Mouse (Mus musculus) liver, adult 2 months (tissue): Measurements from ENCODE around the gene Npas1. TPM values are rescaled to one million over a fixed set of nuclear protein-coding genes. Genes with fewer than 3 reads are reported as not detected.

ENCODE experiments used
- DNase-seq: peaks from one replicate; pipeline ENCODE4 v3.0.0-alpha.2; 2011; ENCODE audit warnings: low read depth, low spot score; ENCODE audit errors: extremely low read depth
- H3K27ac ChIP-seq: fragments of 200-500 bp; replicated peaks from 2 replicates; pipeline ENCODE4 v1.5.1; 2012; ENCODE audit warnings: low read depth, mild to moderate bottlenecking, control low read depth, inconsistent platforms, low read length; ENCODE audit not compliant: insufficient read depth
- H3K27me3 ChIP-seq: fragments of 200-500 bp; 2 replicates; pipeline ENCODE4 v1.6.1; 2012; ENCODE audit warnings: mild to moderate bottlenecking, moderate library complexity, low read length, inconsistent platforms; ENCODE audit not compliant: control insufficient read depth, insufficient read depth
- H3K36me3 ChIP-seq: fragments of 200-500 bp; 2 replicates; pipeline ENCODE4 v1.6.1; 2012; ENCODE audit warnings: low read length, inconsistent platforms; ENCODE audit not compliant: control insufficient read depth, insufficient read depth
- H3K4me1 ChIP-seq: fragments of 200-500 bp; 2 replicates; pipeline ENCODE4 v1.6.1; 2011; ENCODE audit warnings: low read length; ENCODE audit not compliant: control insufficient read depth, insufficient read depth
- H3K4me3 ChIP-seq: fragments of 200-500 bp; 2 replicates; pipeline ENCODE4 v1.5.1; 2011; ENCODE audit warnings: low read depth, mild to moderate bottlenecking, control low read depth, low read length, moderate library complexity; ENCODE audit not compliant: insufficient read depth
- H3K79me2 ChIP-seq: fragments of 200-500 bp; 2 replicates; pipeline ENCODE4 v1.6.1; 2012; ENCODE audit warnings: inconsistent platforms, mild to moderate bottlenecking, low read length, moderate library complexity; ENCODE audit not compliant: control insufficient read depth, insufficient read depth
- H3K9ac ChIP-seq: fragments of 200-500 bp; 2 replicates; pipeline ENCODE4 v1.6.1; 2012; ENCODE audit warnings: low read depth, mild to moderate bottlenecking, control low read depth, inconsistent platforms, low read length
- CTCF ChIP-seq: fragments of 200-500 bp; IDR thresholded peaks from 2 replicates; pipeline ENCODE4 v1.5.1; 2011; ENCODE audit warnings: low read depth, low read length, control low read depth
- POLR2A ChIP-seq: fragments of 200-500 bp; IDR thresholded peaks from 2 replicates; pipeline ENCODE4 v1.6.1; 2011; ENCODE audit warnings: low read length, control low read depth; ENCODE audit not compliant: insufficient read depth; ENCODE audit errors: extremely low read depth
- WGBS: fragments of 180-500 bp; shearing (Covaris S2); methylation state at CpG from one replicate; pipeline ENCODE4 v1.1.7; 2018; 5-methylcytosine and 5-hydroxymethylcytosine counted together
- polyA plus RNA-seq: library from polyadenylated mRNA; depleted of rRNA; stranded (reverse); fragments of >200 nt; gene quantifications from 2 replicates; pipeline ENCODE4 v1.2.3, GENCODE M21; 2012
- total RNA-seq: library from RNA; depleted of rRNA; stranded (reverse); fragments of >200 nt; gene quantifications from 2 replicates; pipeline ENCODE4 v1.2.3, GENCODE M21; 2014

Gene Npas1
- total and polyA plus RNA-seq, 2 experiments, result not detected

DNA sequence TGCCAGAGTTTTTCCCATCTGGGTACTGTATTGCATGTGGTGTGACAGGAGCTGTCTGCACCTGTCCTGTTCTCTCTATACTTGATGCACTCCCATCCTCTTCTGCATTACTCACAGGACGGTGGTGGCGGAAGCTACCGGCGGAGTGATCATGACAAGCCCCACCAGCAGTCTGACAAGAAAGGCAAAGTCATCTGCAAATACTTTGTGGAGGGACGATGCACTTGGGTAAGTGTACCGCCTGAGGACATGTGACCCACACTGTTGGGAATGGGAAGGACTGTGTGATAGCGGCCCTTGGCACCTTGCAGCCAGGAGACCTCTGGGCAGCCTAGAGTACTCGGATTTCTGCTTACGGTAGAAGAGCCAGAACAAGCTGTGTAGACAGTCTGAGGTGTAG is 53.8 kb downstream of the Npas1 start:
- H3K9ac ChIP-seq, result no peak overlapping the region
- H3K27ac ChIP-seq, result no peak overlapping the region
- no peak for DNase-seq
- 78% methylated on average over 9 of the region's 9 CpGs for WGBS
- H3K4me3 ChIP-seq, result no peak overlapping the region
- no peak for TF ChIP-seq POLR2A
- peaks cover 16% of the 10 kb centered on the region for H3K4me1 ChIP-seq
- H3K36me3 ChIP-seq, result peaks cover 70% of the 10 kb centered on the region
- peaks cover 3% of the 10 kb centered on the region; the same call in 1 of the 2 replicates for H3K79me2 ChIP-seq
- H3K27me3 ChIP-seq, result no peaks in the 10 kb centered on the region

DNA sequence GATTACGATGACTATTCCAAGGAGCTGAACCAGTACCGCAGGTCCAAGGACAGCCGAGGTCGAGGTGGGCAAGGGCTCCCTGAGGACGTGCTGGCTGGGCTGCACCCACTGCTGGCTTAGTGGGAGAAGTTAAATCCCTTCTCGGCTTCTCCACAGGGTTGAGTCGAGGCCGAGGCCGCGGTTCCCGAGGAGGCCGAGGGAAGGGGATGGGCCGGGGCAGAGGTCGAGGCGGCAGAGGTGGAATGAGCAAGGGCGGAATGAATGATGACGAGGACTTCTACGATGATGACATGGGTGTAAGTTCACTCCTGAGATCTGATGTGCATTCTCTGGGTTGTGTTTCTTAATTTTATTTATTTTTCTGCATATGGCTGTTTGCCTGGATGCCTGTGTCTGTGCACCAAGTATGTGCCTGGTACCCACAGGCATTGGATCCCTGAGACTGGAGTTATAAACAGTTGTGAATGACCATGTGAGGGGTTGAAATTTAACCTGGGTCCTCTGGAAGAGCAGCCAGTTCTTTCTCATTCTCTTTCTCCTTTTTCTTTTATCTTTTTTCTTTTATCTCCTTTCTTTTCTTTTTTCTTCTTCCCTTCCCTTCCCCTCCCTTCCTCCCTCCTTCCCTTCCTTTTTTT is 55.2 kb downstream of the Npas1 start:
- Histone ChIP-seq H3K4me1 (peaks cover 19% of the 10 kb centered on the region), H3K4me3 (no peak overlapping the region), H3K27ac (peak overlapping the region; percentile 11), H3K27me3 (no peaks in the 10 kb centered on the region), H3K36me3 (peaks cover 60% of the 10 kb centered on the region), H3K9ac (peak overlapping the region; percentile 31; the same call in 1 of the 2 replicates), H3K79me2 (peaks cover 3% of the 10 kb centered on the region; the same call in 1 of the 2 replicates)
- peak; percentile 52 for DNase-seq
- TF ChIP-seq POLR2A (no peak), CTCF (no peak)
- 63% methylated on average over 18 of the region's 18 CpGs for WGBS

DNA sequence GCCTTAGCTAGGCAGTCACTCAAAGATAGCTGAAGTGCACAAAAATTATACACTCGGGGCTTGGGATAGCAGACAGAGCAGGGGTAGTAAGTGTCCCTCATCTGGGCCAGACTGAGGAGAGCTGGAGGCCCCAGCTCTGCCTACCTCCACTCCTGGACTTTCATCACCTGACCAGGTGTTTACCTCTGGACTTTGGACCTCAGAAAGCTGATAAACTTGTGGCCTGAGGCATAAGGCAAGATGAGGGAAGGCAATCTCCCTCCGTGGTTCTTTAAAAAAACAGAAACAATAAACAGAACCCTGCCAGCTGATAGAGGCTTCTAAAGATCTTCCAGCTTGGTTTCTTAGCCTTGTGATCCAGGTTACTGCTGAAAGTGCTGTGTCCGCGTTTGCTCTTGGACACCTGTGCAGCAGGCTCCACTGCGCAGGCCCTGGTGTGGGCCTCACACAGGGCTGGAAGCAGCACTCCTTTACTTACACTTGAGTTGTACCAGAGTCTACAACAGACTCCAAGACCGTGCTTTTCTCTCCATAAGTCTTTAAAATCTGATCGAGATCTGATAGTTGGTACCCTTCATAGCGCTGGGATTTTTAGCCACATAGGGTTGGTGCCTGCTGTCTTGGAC is 56.9 kb downstream of the Npas1 start:
- TF ChIP-seq POLR2A, result no peak
- TF ChIP-seq CTCF, result no peak
- H3K79me2 ChIP-seq, result 0 out of 2 replicates have a peak, but pooled peaks cover 3% of the 10 kb centered on the region
- peak; percentile 88 for DNase-seq
- no peak overlapping the region for H3K4me3 ChIP-seq
- H3K4me1 ChIP-seq, result peaks cover 35% of the 10 kb centered on the region
- H3K27me3 ChIP-seq, result no peaks in the 10 kb centered on the region
- H3K27ac ChIP-seq, result peak overlapping the region; percentile 66
- H3K36me3 ChIP-seq, result peaks cover 49% of the 10 kb centered on the region
- peak overlapping the region; percentile 42; the same call in 1 of the 2 replicates for H3K9ac ChIP-seq
- WGBS, result 64% methylated on average over 8 of the region's 8 CpGs

DNA sequence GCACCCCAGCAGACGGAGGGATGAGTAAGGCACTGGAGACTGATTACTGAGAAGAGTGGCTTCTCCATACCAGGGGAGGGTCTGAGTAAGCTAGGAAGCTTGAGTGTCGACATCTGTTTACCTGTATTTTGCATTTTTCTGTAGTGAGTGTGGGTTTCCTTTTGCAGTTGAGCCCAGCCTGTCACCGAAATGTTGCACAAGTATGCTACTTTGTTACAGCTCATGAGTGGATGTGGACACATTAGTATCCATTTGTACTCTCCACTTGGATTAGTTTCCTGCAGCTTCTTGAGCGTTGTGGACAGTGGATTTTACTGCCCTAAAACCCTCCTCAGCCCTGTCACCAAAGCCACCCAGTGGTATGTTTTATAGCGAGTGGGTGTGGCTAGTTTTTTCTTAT is 58.8 kb downstream of the Npas1 start:
- H3K27ac ChIP-seq, result no peak overlapping the region; the same call in 1 of the 2 replicates
- H3K36me3 ChIP-seq, result peaks cover 31% of the 10 kb centered on the region
- DNase-seq, result peak; percentile 41
- no peaks in the 10 kb centered on the region for H3K27me3 ChIP-seq
- H3K4me3 ChIP-seq, result no peak overlapping the region
- WGBS, result 57% methylated on average over 5 of the region's 5 CpGs
- 0 out of 2 replicates have a peak overlapping the region, but pooled peaks have one; percentile 9 for H3K9ac ChIP-seq
- peaks cover 35% of the 10 kb centered on the region for H3K4me1 ChIP-seq
- TF ChIP-seq CTCF, result no peak
- TF ChIP-seq POLR2A, result no peak
- H3K79me2 ChIP-seq, result peaks cover 5% of the 10 kb centered on the region; the same call in 1 of the 2 replicates

DNA sequence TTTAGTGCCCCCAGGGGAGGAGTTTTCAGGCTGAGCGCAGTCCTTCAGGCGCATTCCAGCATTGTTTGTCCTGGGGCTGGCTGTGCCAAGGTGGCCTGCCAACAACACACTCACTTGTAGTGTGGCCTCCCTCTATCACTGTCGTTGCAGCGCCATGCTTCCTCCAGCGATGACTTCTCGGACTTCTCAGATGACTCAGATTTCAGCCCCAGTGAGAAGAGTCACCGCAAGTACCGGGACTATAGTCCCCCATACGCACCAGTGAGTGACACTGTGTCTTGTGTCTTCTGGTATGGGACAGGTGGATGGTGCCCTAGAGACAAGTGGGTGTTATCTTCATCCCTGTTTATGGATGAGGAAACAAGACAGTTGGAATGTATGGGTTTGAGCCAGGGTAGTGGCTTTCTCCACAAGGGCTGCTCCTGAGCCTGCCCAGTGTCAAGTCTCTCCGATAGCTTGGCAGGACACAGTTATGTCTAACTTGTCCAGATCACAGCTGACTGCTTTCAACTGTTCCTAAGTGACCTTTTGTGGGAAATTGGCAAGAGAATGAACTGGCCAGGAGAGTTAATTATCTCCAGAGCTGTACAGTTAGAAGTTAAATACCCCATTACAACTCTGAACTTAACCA is 60.3 kb downstream of the Npas1 start:
- H3K4me1 ChIP-seq, result peaks cover 35% of the 10 kb centered on the region
- no peaks in the 10 kb centered on the region for H3K27me3 ChIP-seq
- TF ChIP-seq CTCF, result peak; percentile 13; the same call in 1 of the 2 replicates
- no peak for TF ChIP-seq POLR2A
- peak overlapping the region; percentile 20 for H3K9ac ChIP-seq
- H3K4me3 ChIP-seq, result no peak overlapping the region; the same call in 1 of the 2 replicates
- peaks cover 11% of the 10 kb centered on the region; the same call in 1 of the 2 replicates for H3K79me2 ChIP-seq
- 27% methylated on average over 10 of the region's 10 CpGs for WGBS
- H3K27ac ChIP-seq, result peak overlapping the region; percentile 84
- peaks cover 21% of the 10 kb centered on the region for H3K36me3 ChIP-seq
- DNase-seq, result peak; percentile 94
